Comparison of ENCODE assay signal across 8 mouse cellular contexts in genomic region chr12:40016648-40017460, GRCm38 (mm10). TPM values are rescaled to one million over a fixed set of nuclear protein-coding genes. Genes with fewer than 3 reads are reported as not detected.
DNase-seq lines count a peak whose midpoint lies in the region; ATAC-seq and TF ChIP-seq lines count a peak whose summit lies in the region.

No protein-coding gene starts in this region.

- TF ChIP-seq POLR2A in myocyte (IDR thresholded peaks at IDR 0.05; ENCODE audit: insufficient read length, low read depth), result peak; percentile 17

- H3ac ChIP-seq in myocyte (ENCODE audit: control insufficient read depth, insufficient read length), result peak overlapping the region; percentile 7

- peak; percentile 91 for ATAC-seq in intestine, embryonic 14.5 days (replicated peaks; ENCODE audit: low FRiP score, low TSS enrichment, low read depth)
- ATAC-seq in liver, embryonic 13.5 days (ENCODE audit: low read depth), result peak; percentile 86
- ATAC-seq in stomach, postnatal 0 days (ENCODE audit: low FRiP score, low TSS enrichment), result peak; percentile 94

- H3K4me2 ChIP-seq in intestine, embryonic 14.5 days (ENCODE audit: low read length), result peak overlapping the region; percentile 44
- H3K4me2 ChIP-seq in liver, embryonic 13.5 days, result peak overlapping the region; percentile 63
- peak overlapping the region; percentile 79 for H3K4me2 ChIP-seq in myocyte (ENCODE audit: low read depth)
- H3K4me2 ChIP-seq in stomach, postnatal 0 days (replicated peaks; ENCODE audit: low read depth), result peak overlapping the region; percentile 59

- peak overlapping the region; percentile 23 for H3K4me3 ChIP-seq in intestine, embryonic 14.5 days (ENCODE audit: low read depth, low read length)
- H3K4me3 ChIP-seq in liver, embryonic 13.5 days (replicated peaks), result peak overlapping the region; percentile 45
- peak overlapping the region; percentile 17 for H3K4me3 ChIP-seq in myocyte
- peak overlapping the region; percentile 37 for H3K4me3 ChIP-seq in stomach, postnatal 0 days (ENCODE audit: low read depth, low read length)

- TF ChIP-seq CTCF in stomach, postnatal 0 days (IDR thresholded peaks at IDR 0.05; ENCODE audit: low read depth), result no peak

- intact Hi-C loops in gastrocnemius, postnatal 36 days (cut with DNase I), result no loop called here

- DNase-seq in layer of hippocampus, adult 11-12 months (ENCODE audit: low spot score), result peak; percentile 13
- DNase-seq in layer of hippocampus, adult 9-10 months (ENCODE audit: low spot score), result no peak
- DNase-seq in embryo, embryonic 9.5 days (ENCODE audit: extremely low spot score), result peak; percentile 46
- peak; percentile 50 to 65 for DNase-seq in gastrocnemius, postnatal 36 days
- DNase-seq in intestine, embryonic 14.5 days (ENCODE audit: low spot score), result peak; percentile 79
- DNase-seq in liver, embryonic 13.5 days, result peak; percentile 49
- peak; percentile 59 for DNase-seq in stomach, postnatal 0 days (ENCODE audit: low spot score)

- 9% methylated on average over 19 of the region's 19 CpGs for WGBS in intestine, embryonic 14.5 days
- 8% methylated on average over 19 of the region's 19 CpGs for WGBS in liver, embryonic 13.5 days (ENCODE audit: insufficient replicate concordance)
- WGBS in stomach, postnatal 0 days, result 8% methylated on average over 19 of the region's 19 CpGs

- TF ChIP-seq EP300 in stomach, postnatal 0 days (optimal IDR thresholded peaks at IDR 0.05), result no peak

- no peaks in the 10 kb centered on the region for H3K36me3 ChIP-seq in intestine, embryonic 14.5 days (ENCODE audit: control insufficient read depth, insufficient read depth, low read length)
- H3K36me3 ChIP-seq in liver, embryonic 13.5 days, result no peaks in the 10 kb centered on the region
- H3K36me3 ChIP-seq in myocyte (ENCODE audit: control insufficient read depth, insufficient read depth), result no peaks in the 10 kb centered on the region
- H3K36me3 ChIP-seq in stomach, postnatal 0 days (ENCODE audit: control insufficient read depth, insufficient read depth, low read length), result no peaks in the 10 kb centered on the region

- no peaks in the 10 kb centered on the region for H3K27me3 ChIP-seq in intestine, embryonic 14.5 days (replicated peaks; ENCODE audit: control insufficient read depth, insufficient read depth, low read length)
- H3K27me3 ChIP-seq in liver, embryonic 13.5 days, result no peaks in the 10 kb centered on the region
- H3K27me3 ChIP-seq in myocyte (ENCODE audit: control insufficient read depth, insufficient read depth, insufficient read length), result no peaks in the 10 kb centered on the region
- H3K27me3 ChIP-seq in stomach, postnatal 0 days (ENCODE audit: control insufficient read depth, insufficient read depth, low read length), result no peaks in the 10 kb centered on the region

- H3K4me1 ChIP-seq in intestine, embryonic 14.5 days (replicated peaks; ENCODE audit: control insufficient read depth, insufficient read depth, low read length), result peaks cover 4% of the 10 kb centered on the region; the same call in 1 of the 2 replicates
- peaks cover 26% of the 10 kb centered on the region for H3K4me1 ChIP-seq in liver, embryonic 13.5 days (replicated peaks)
- H3K4me1 ChIP-seq in stomach, postnatal 0 days (replicated peaks; ENCODE audit: control insufficient read depth, insufficient read depth), result no peaks in the 10 kb centered on the region

- H3K9ac ChIP-seq in intestine, embryonic 14.5 days (ENCODE audit: low read length), result peak overlapping the region; percentile 31; the same call in 1 of the 2 replicates
- H3K9ac ChIP-seq in liver, embryonic 13.5 days, result peak overlapping the region; percentile 55
- H3K9ac ChIP-seq in stomach, postnatal 0 days (ENCODE audit: low read length), result peak overlapping the region; percentile 45

- no peaks in the 10 kb centered on the region for H3K9me3 ChIP-seq in intestine, embryonic 14.5 days (ENCODE audit: control insufficient read depth, low read length)
- H3K9me3 ChIP-seq in liver, embryonic 13.5 days (replicated peaks), result no peaks in the 10 kb centered on the region
- no peaks in the 10 kb centered on the region for H3K9me3 ChIP-seq in stomach, postnatal 0 days (ENCODE audit: control insufficient read depth, low read length)

- no peaks in the 10 kb centered on the region for H3K79me2 ChIP-seq in myocyte (ENCODE audit: control insufficient read depth, insufficient read depth)

- peak overlapping the region; percentile 72; the same call in 1 of the 2 replicates for H3K27ac ChIP-seq in intestine, embryonic 14.5 days (ENCODE audit: low read depth)
- peak overlapping the region; percentile 57 for H3K27ac ChIP-seq in liver, embryonic 13.5 days
- peak overlapping the region; percentile 76 for H3K27ac ChIP-seq in stomach, postnatal 0 days (replicated peaks)

TF ChIP-seq in myocyte, 11 proteins besides CTCF, POLR2A, EP300 and RAD21:
- TF ChIP-seq POLR2AphosphoS2 (IDR thresholded peaks at IDR 0.05; ENCODE audit: insufficient read length, low read depth) (no peak), USF1 (IDR thresholded peaks at IDR 0.05; ENCODE audit: low read depth) (no peak), MAX (IDR thresholded peaks at IDR 0.05; ENCODE audit: low read depth) (no peak), REST (IDR thresholded peaks at IDR 0.05; ENCODE audit: insufficient read depth, insufficient read length) (no peak), TCF3 (IDR thresholded peaks at IDR 0.05; ENCODE audit: insufficient read length, low read depth) (no peak), CEBPB (IDR thresholded peaks at IDR 0.05; ENCODE audit: insufficient read depth, poor library complexity, severe bottlenecking) (no peak), MYOG (IDR thresholded peaks at IDR 0.05; ENCODE audit: control insufficient read depth in 1 of 3, insufficient read depth in 1 of 3, insufficient read length in 2 of 3, low read depth in 2 of 3) (no peak), MYOD1 (IDR thresholded peaks at IDR 0.05; ENCODE audit: control insufficient read depth in 1 of 3, insufficient read length in 2 of 3, low read depth in 2 of 3) (no peak), SRF (IDR thresholded peaks at IDR 0.05; ENCODE audit: control insufficient read depth, insufficient read length, low read depth) (no peak), TCF12 (IDR thresholded peaks at IDR 0.05; ENCODE audit: insufficient read depth, poor library complexity, severe bottlenecking) (no peak), E2F4 (IDR thresholded peaks at IDR 0.05; ENCODE audit: insufficient read depth) (no peak)

RNA-seq across cellular contexts. Expression of gene Arl4a, which starts 21.0 kb away (rescaled TPM):
- total RNA-seq in gastrocnemius, postnatal 36 days (2021), result 10 to 100 TPM; 16.1 to 21.1 TPM
- 53.6 and 57.7 TPM in 2 replicates for polyA plus RNA-seq in intestine, embryonic 14.5 days (2014; fragmentation: Nextera tagmentation; extraction: Ambion mirVana)
- polyA plus RNA-seq in liver, embryonic 13.5 days (2015; fragmentation: Nextera tagmentation; extraction: Ambion mirVana), result 90.0 and 92.8 TPM in 2 replicates
- 22.8 TPM for polyA plus RNA-seq in myocyte (2012; fragmentation: generic; extraction: Trizol)
- 38.3 and 38.5 TPM in 2 replicates for polyA plus RNA-seq in stomach, postnatal 0 days (2015; fragmentation: Nextera tagmentation; extraction: Ambion mirVana)
